Mouse (Mus musculus): ENCODE results near the gene 1700011L22Rik.

Gene 1700011L22Rik

DNA sequence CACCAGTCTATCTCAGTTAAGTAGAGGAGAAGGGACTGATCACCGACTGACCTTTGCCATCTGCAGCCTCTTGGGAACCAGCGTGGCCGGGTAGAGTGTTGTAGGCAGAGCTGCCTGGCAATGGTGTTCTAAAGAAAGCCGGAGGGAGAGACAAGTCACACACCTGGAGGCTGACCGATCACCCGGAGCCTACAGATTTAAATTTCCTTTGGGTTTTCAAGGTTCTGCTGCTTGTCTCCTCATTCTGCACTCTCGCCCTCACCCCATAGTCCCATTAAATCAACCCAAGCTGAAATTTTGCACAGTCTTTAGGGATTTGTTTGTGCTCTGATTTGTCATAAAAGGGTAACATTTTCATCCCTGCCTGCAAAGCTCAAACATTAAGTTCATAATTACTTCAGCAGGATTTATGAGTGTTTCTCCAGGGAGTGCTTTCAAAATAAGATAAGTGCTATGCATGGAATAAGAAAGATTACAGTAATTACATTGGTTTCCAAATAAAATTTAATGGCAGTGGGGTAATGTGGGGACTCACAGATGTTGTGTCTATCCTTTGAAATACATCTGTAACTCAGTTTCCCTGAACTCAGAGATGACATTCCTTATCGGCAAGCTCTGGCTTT, 19.0 kb downstream of the 1700011L22Rik start:
- no peak for DNase-seq

- DNase-seq: no peak
These were observed 20.5 kb downstream of the 1700011L22Rik start for GRCm38 (mm10) chr8:79227916-79228315.

- no peak for DNase-seq
These were observed 21.2 kb downstream of the 1700011L22Rik start for GRCm38 (mm10) chr8:79227194-79227593.

DNA sequence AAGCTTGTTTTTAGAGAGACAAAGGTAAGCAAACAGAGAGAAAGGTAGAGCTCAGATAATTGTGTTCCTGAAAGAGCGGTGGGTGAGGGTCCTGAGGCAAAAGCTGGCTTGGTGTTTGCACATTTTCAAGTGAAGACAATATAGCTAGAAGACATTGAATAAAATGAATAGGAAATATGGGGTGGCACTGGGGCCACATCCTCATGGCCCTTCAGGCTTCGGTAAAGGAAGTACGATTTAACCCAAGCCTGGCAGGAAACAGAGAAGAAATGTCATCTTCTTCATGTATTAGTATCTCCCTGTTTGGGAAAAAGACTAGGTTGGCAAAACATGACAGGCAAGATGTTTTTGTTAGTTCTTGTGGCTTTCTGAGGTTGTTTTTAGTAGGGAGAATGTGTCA, 22.3 kb downstream of the 1700011L22Rik start:
- no peak for DNase-seq

- no peak for DNase-seq
These were observed 22.8 kb downstream of the 1700011L22Rik start for GRCm38 (mm10) chr8:79225586-79225985.

- no peak for DNase-seq
These were observed 24.0 kb downstream of the 1700011L22Rik start for GRCm38 (mm10) chr8:79224363-79224762.

- DNase-seq: no peak
These were observed 25.6 kb downstream of the 1700011L22Rik start for GRCm38 (mm10) chr8:79222752-79223141.

DNA sequence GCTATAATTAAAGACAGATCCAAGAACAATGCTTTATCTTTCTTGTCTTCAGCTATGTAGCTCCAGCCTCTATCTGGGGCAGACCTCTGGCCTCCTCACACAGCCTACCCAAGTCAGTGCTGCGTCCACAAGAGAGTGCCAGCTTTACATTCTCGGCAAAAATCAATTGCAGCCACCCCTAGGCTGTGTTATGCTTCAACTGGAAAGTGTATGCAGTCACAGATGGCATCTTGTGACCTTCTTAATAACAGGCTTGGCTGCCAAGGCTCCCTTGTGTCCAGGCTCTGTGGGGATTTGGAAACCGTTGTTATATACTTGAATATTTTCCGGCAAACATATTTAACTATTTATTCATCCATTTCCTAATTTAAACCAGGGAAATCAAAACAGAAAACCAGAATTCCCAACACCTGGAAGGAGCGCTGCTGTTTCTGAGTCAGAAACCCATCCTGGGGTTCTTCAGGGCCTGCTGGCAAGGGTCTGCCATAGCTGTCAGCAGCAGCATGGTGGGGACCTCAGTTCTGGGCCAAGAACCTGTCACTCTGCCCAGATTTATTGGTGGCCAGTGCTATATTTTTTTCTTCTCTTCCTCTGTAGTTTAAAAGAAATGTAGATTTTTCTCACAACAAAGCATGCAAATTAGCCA, 26.1 kb downstream of the 1700011L22Rik start:
- DNase-seq: no peak

DNA sequence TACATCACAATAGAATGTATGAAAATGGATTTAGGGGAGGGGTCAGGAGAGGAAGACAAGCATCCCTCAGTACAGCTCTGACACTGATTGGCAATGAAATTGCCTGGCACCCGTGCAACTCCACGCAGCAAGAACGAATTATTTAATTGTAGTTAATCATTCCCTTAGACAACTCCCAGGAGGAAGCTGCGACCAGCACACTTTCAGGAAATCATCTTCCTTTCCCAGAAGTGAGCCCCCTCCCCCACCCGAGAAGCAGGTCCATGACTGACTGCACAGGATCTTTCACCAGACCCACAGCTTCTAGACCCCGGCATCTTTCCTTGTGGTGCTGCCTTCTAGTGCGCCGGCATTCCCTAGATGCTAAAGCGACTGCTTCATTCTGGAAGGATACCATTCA, 36.7 kb downstream of the 1700011L22Rik start:
- no peak for DNase-seq

- DNase-seq: peak; percentile 21 to 23
These were observed 38.6 kb downstream of the 1700011L22Rik start for GRCm38 (mm10) chr8:79209641-79210358.

- no peak for DNase-seq
These were observed 39.4 kb downstream of the 1700011L22Rik start for GRCm38 (mm10) chr8:79208691-79209640.

- DNase-seq: no peak
These were observed 40.2 kb downstream of the 1700011L22Rik start for GRCm38 (mm10) chr8:79208181-79208580.

DNA sequence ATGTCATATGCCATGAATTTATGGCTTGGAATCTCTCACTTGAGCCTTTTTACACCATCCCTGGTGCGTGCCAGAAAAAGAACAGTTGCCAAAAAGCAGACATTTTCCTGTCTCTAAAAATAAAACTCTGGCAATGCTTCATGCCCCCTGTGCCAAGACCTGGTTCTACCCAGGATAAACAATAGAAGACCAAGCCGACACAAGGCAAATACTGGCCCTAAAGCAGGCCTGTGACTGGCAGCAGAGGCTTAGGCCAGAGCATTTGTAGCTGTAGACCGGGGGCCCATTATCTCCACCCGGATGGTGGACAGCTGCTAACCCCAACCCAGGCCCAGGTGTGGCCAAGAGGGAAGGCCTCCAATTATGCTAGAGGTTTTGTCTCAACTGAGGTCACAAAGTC, 41.5 kb downstream of the 1700011L22Rik start:
- DNase-seq: no peak

GRCm38 (mm10) chr8:79201446-79202147, 46.8 kb downstream of the 1700011L22Rik start:
- DNase-seq: no peak

- DNase-seq: no peak
These were observed 49.7 kb downstream of the 1700011L22Rik start for GRCm38 (mm10) chr8:79198675-79199074.

- DNase-seq: no peak
These were observed 51.9 kb downstream of the 1700011L22Rik start for GRCm38 (mm10) chr8:79196481-79196880.

DNA sequence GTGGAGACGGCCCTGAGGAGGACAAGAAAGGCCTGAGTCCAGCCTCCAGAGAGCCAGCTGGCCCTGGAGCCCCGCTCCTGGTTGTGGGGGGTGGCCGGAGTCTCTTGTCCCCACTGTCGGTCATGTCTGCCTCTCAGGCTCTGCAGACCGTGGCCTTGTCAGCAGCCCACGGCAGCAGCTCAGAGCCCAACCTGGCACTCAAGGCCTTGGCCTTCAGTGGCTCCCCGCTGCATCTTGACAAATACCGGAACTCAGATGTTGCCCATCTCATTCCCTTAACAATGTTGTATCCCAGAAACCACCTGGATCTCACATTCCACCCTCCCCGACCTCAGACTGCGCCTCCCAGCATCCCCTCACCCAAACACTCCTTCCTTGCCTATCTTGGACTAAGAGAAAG, 58.3 kb downstream of the 1700011L22Rik start:
- DNase-seq: no peak

DNA sequence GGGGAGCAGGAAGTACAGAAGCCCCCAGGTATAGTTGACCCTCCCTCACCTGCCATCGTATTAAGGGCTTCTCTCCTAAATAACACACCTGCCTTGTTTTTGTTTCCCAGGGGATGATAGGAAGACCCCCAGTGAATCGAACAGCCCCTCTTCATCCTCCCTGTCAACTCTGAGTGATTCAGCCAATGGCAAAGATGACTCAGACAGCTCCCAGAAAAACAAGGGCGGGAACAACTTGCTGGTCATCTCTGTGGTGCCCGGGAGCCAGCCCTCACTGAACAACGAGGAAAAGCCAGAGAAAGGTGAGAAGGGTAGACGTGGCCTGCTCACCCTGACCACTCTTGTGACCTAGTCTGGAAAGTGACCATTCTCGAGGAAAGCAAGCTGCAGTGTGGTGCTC, 62.9 kb downstream of the 1700011L22Rik start:
- DNase-seq: no peak

GRCm38 (mm10) chr8:79179678-79180077, 68.7 kb downstream of the 1700011L22Rik start:
- no peak for DNase-seq

GRCm38 (mm10) chr8:79175991-79176390, 72.4 kb downstream of the 1700011L22Rik start:
- DNase-seq: no peak

DNA sequence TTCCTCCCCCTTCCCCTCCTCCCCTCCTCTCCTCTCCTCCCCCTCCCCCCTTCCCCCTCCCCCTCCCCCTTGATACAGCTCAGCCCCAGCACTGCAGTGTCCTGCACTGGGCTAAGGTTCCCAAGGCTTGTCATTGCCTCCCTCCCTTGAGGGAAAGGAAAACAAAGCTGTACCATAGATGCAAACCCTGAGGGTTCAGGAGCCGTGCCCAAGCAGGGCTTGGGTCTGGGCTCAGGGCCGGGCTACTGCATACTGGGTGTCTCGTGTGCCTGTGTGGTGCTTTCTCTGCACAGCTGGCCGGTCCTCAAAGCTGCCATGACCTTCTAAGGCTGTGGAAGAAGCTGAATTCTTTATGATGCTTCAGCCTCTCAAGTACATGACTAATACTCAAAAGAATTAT, 74.8 kb downstream of the 1700011L22Rik start:
- DNase-seq: no peak

- no peak for DNase-seq
These were observed 83.1 kb downstream of the 1700011L22Rik start for GRCm38 (mm10) chr8:79165276-79165675.

Data from thymus, postnatal 36 days (tissue).